Mouse (Mus musculus): ENCODE results near the gene Kalrn.
A peak's percentile ranks its signal among the peaks of the same experiment; 100 is the strongest.

- peak; percentile 25; the same call in 1 of the 3 replicates for TF ChIP-seq TAL1 (IDR thresholded peaks at IDR 0.05; ENCODE audit: low read length)
- TF ChIP-seq GATA1 (IDR thresholded peaks at IDR 0.05; ENCODE audit: low read length), result no peak
Observed at GRCm38 (mm10) chr16:34262731-34263460, 310.4 kb downstream of the Kalrn start.
